Mouse (Mus musculus) testis, postnatal 10 days (tissue): ENCODE data around the gene Pdcd6ip.
"Not testable (repeated sequence)": the region's sequence is repeated elsewhere in the genome, so short reads cannot be mapped to it uniquely, and the experiment has no call there.

Source experiments
- DNase-seq: peaks from one replicate; pipeline ENCODE4 v3.0.0; 2021; ENCODE audit warnings: low spot score

Gene Pdcd6ip

GRCm38 (mm10) chr9:113701441-113702160 lies 6.5 kb downstream of the Pdcd6ip start:
- no peak for DNase-seq

GRCm38 (mm10) chr9:113687461-113687860 lies 20.6 kb downstream of the Pdcd6ip start:
- no peak for DNase-seq

- DNase-seq = no peak
Measured at GRCm38 (mm10) chr9:113673721-113674120, 34.3 kb downstream of the Pdcd6ip start.

GRCm38 (mm10) chr9:113672352-113672751 lies 35.7 kb downstream of the Pdcd6ip start:
- no peak for DNase-seq

- DNase-seq = no peak
Measured at GRCm38 (mm10) chr9:113670857-113671106, 37.3 kb downstream of the Pdcd6ip start.

GRCm38 (mm10) chr9:113670105-113670856 lies 37.8 kb downstream of the Pdcd6ip start:
- no peak for DNase-seq

GRCm38 (mm10) chr9:113663476-113663875 lies 44.6 kb downstream of the Pdcd6ip start:
- DNase-seq = no peak

- no peak for DNase-seq
Measured at GRCm38 (mm10) chr9:113657837-113658236, 50.2 kb downstream of the Pdcd6ip start.

- no peak for DNase-seq
Measured at GRCm38 (mm10) chr9:113653571-113653970, 54.5 kb downstream of the Pdcd6ip start.

GRCm38 (mm10) chr9:113650787-113651186 lies 57.3 kb downstream of the Pdcd6ip start:
- no peak for DNase-seq

GRCm38 (mm10) chr9:113649211-113649610 lies 58.8 kb downstream of the Pdcd6ip start:
- DNase-seq = not testable (repeated sequence)

GRCm38 (mm10) chr9:113645837-113646169 lies 62.3 kb downstream of the Pdcd6ip start:
- DNase-seq = no peak

GRCm38 (mm10) chr9:113645153-113645836 lies 62.8 kb downstream of the Pdcd6ip start:
- peak; percentile 77 for DNase-seq

GRCm38 (mm10) chr9:113644701-113645100 lies 63.4 kb downstream of the Pdcd6ip start:
- DNase-seq = no peak

GRCm38 (mm10) chr9:113644076-113644475 lies 64.0 kb downstream of the Pdcd6ip start:
- no peak for DNase-seq

GRCm38 (mm10) chr9:113643669-113644068 lies 64.4 kb downstream of the Pdcd6ip start:
- no peak for DNase-seq

- no peak for DNase-seq
Measured at GRCm38 (mm10) chr9:113634986-113635385, 73.1 kb downstream of the Pdcd6ip start.

- no peak for DNase-seq
Measured at GRCm38 (mm10) chr9:113633168-113633744, 74.8 kb downstream of the Pdcd6ip start.

GRCm38 (mm10) chr9:113632350-113633043 lies 75.6 kb downstream of the Pdcd6ip start:
- no peak for DNase-seq

- no peak for DNase-seq
Measured at GRCm38 (mm10) chr9:113629632-113630031, 78.4 kb downstream of the Pdcd6ip start.

GRCm38 (mm10) chr9:113629191-113629590 lies 78.9 kb downstream of the Pdcd6ip start:
- no peak for DNase-seq

- no peak for DNase-seq
Measured at GRCm38 (mm10) chr9:113628780-113629179, 79.3 kb downstream of the Pdcd6ip start.
